Mouse (Mus musculus) neural tube, embryonic 15.5 days (tissue): ENCODE data around the gene Ugt2a2. TPM values are rescaled to one million over a fixed set of nuclear protein-coding genes. Genes with fewer than 3 reads are reported as not detected.
"Not testable (repeated sequence)": the region's sequence is repeated elsewhere in the genome, so short reads cannot be mapped to it uniquely, and the experiment has no call there.

ENCODE experiments used
- ATAC-seq: fragments of 200-750 bp; cut with Nextera tagmentation; 2 replicates; pipeline ENCODE4 v1.8.0; 2017; ENCODE audit warnings: mild to moderate bottlenecking, moderate TSS enrichment, moderate library complexity; ENCODE audit not compliant: low FRiP score
- H3K27ac ChIP-seq: fragments of 300-500 bp; sonication (generic); replicated peaks from 2 replicates; pipeline ENCODE4 v1.5.1; 2015; ENCODE audit warnings: mild to moderate bottlenecking, inconsistent platforms
- H3K27me3 ChIP-seq: fragments of 300-500 bp; sonication (generic); replicated peaks from 2 replicates; pipeline ENCODE4 v1.6.1; 2015; ENCODE audit warnings: inconsistent platforms
- H3K36me3 ChIP-seq: fragments of 300-500 bp; sonication (generic); 2 replicates; pipeline ENCODE4 v1.6.1; 2015; ENCODE audit warnings: inconsistent platforms
- H3K4me1 ChIP-seq: fragments of 300-500 bp; sonication (generic); 2 replicates; pipeline ENCODE4 v1.6.1; 2015; ENCODE audit warnings: inconsistent platforms
- H3K4me2 ChIP-seq: fragments of 300-500 bp; sonication (generic); 2 replicates; pipeline ENCODE4 v1.6.1; 2015; ENCODE audit warnings: inconsistent platforms, mild to moderate bottlenecking, moderate library complexity
- H3K4me3 ChIP-seq: fragments of 300-500 bp; sonication (generic); replicated peaks from 2 replicates; pipeline ENCODE4 v1.5.1; 2015; ENCODE audit warnings: mild to moderate bottlenecking, inconsistent platforms
- H3K9ac ChIP-seq: fragments of 300-500 bp; sonication (generic); replicated peaks from 2 replicates; pipeline ENCODE4 v1.6.1; 2015; ENCODE audit warnings: mild to moderate bottlenecking, inconsistent platforms
- H3K9me3 ChIP-seq: fragments of 300-500 bp; sonication (generic); replicated peaks from 2 replicates; pipeline ENCODE4 v1.6.1; 2016; ENCODE audit warnings: inconsistent platforms
- WGBS: fragments of 180-500 bp; shearing (Covaris S2); methylation state at CpG from one replicate; pipeline ENCODE4 v1.1.7; 2015; ENCODE audit warnings: mixed read lengths; 5-methylcytosine and 5-hydroxymethylcytosine counted together
- polyA plus RNA-seq: library from polyadenylated mRNA; unstranded; fragments of >200 nt; fragmentation: Nextera tagmentation; extraction: Ambion mirVana; gene quantifications from 2 replicates; pipeline ENCODE4 v1.2.1, GENCODE M21; 2015

The Ugt2a2 gene
- polyA plus RNA-seq, 1 experiment from 2014 or later = not detected

- not testable (repeated sequence) for H3K9me3 ChIP-seq, H3K36me3 ChIP-seq, H3K4me1 ChIP-seq, ATAC-seq, H3K9ac ChIP-seq, H3K4me2 ChIP-seq, H3K27ac ChIP-seq, H3K27me3 ChIP-seq, H3K4me3 ChIP-seq
- WGBS = 68% methylated on average over 4 of the region's 5 CpGs
Observed at GRCm38 (mm10) chr5:87452514-87452913, 29.5 kb downstream of the Ugt2a2 start.

- Histone ChIP-seq H3K4me1 (no peaks in the 10 kb centered on the region), H3K9ac (no peak overlapping the region), H3K4me2 (no peak overlapping the region), H3K4me3 (no peak overlapping the region), H3K36me3 (no peaks in the 10 kb centered on the region), H3K9me3 (no peaks in the 10 kb centered on the region), H3K27me3 (no peaks in the 10 kb centered on the region), H3K27ac (no peak overlapping the region)
- ATAC-seq = no peak
- WGBS = 54% methylated on average over 3 of the region's 3 CpGs
Observed at GRCm38 (mm10) chr5:87436264-87436663, 45.8 kb downstream of the Ugt2a2 start.

DNA sequence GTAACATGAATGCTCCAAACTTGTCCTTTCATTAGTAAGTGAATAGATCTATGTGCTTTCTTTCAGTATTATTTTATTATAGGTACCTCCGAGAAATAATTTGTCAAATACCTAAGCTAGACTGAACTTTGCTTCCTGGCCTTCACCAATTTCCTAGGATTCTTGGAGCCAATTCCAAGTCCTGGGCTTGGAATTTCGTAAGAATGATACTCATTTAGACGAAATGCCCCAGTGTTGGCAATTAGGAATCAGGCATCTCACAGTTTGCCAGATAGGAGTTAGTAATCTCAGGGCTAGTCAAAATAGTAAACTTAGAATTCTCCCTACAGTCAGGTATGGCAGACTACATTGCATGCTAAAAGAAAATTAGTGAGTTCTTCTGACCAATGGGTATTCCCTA is 56.4 kb downstream of the Ugt2a2 start:
- no peaks in the 10 kb centered on the region for H3K4me1 ChIP-seq
- H3K4me3 ChIP-seq = no peak overlapping the region
- H3K36me3 ChIP-seq = no peaks in the 10 kb centered on the region
- ATAC-seq = no peak
- whole genome bisulfite sequencing = 87% methylated on average over 3 of the region's 3 CpGs
- H3K27ac ChIP-seq = no peak overlapping the region
- no peak overlapping the region for H3K4me2 ChIP-seq
- H3K27me3 ChIP-seq = no peaks in the 10 kb centered on the region
- H3K9me3 ChIP-seq = no peaks in the 10 kb centered on the region
- no peak overlapping the region for H3K9ac ChIP-seq

DNA sequence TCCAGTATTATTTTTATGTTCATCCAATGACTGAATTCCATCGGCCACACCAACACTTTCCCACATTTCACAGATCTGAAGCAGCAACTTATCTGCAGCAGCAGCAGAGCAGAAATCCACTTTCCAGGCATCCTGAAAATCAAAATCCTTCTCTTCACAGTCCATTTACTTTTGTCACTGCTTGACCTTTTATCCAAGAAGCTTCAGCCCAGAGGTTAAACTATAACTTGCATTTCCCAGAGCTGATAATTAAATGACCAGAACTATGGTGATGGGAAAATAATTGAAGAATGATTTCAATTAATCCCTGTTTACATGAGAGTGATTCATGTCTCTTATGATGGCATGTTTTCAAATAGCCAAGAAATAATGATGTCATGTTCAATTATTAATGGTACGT is 58.0 kb downstream of the Ugt2a2 start, which contains the start of gene Ugt2b38:
TSS of gene Ugt2b38 (minus strand) at position 163 of the 400 bp plus-strand sequence.
- H3K4me2 ChIP-seq, H3K27me3 ChIP-seq: not testable (repeated sequence)
- 91% methylated on average over 1 of the region's 2 CpGs for WGBS

More for the DNA sequence above, 58.0 kb downstream of the Ugt2a2 start, which contains the start of gene Ugt2b38:
- not testable (repeated sequence) for H3K27ac ChIP-seq, H3K4me1 ChIP-seq, H3K36me3 ChIP-seq, H3K9ac ChIP-seq, H3K9me3 ChIP-seq, ATAC-seq, H3K4me3 ChIP-seq

Other genes with a start within 250 kb of the Ugt2a2 start
- gene Ugt2b37, start 227.5 kb downstream of the Ugt2a2 start, polyA plus RNA-seq = not detected in 2 replicates
- gene Ugt2a3, start 145.1 kb downstream of the Ugt2a2 start, polyA plus RNA-seq = not detected in 2 replicates
- gene Ugt2b38, start 58.1 kb downstream of the Ugt2a2 start, polyA plus RNA-seq = not detected in 2 replicates
- gene Gm43638, start 4.5 kb upstream of the Ugt2a2 start, polyA plus RNA-seq = not detected in 2 replicates
- not detected in 2 replicates for gene Ugt2a1, start 8.6 kb upstream of the Ugt2a2 start, polyA plus RNA-seq
- 0.45 TPM in 1 of 2 replicates, not detected in the other for gene Sult1b1, start 55.9 kb upstream of the Ugt2a2 start, polyA plus RNA-seq
- 1.5 TPM in 1 of 2 replicates, not detected in the other for gene Sult1d1, start 86.8 kb upstream of the Ugt2a2 start, polyA plus RNA-seq
- gene Sult1e1, start 109.3 kb upstream of the Ugt2a2 start, polyA plus RNA-seq = not detected in 2 replicates
- not detected in 2 replicates for gene Csn1s1, start 183.9 kb upstream of the Ugt2a2 start, polyA plus RNA-seq
- not detected in 2 replicates for gene Csn2, start 217.4 kb upstream of the Ugt2a2 start, polyA plus RNA-seq